Mouse (Mus musculus) heart, embryonic 13.5 days (tissue): ENCODE results near the gene Rpl32. TPM values are rescaled to one million over a fixed set of nuclear protein-coding genes. Genes with fewer than 3 reads are reported as not detected.
A peak's percentile ranks its signal among the peaks of the same experiment; 100 is the strongest.

Source experiments
- ATAC-seq: fragments of 200-750 bp; cut with Nextera tagmentation; 2 replicates; pipeline ENCODE4 v1.8.0; 2017; ENCODE audit warnings: moderate TSS enrichment; ENCODE audit not compliant: insufficient number of reproducible peaks, low FRiP score, low TSS enrichment; ENCODE audit errors: extremely low read depth
- H3K27ac ChIP-seq: fragments of 300-500 bp; sonication (generic); replicated peaks from 2 replicates; pipeline ENCODE4 v1.5.1; 2015; ENCODE audit warnings: moderate library complexity, mild to moderate bottlenecking, inconsistent platforms
- H3K27me3 ChIP-seq: fragments of 300-500 bp; sonication (generic); replicated peaks from 2 replicates; pipeline ENCODE4 v1.6.1; 2015; ENCODE audit warnings: mild to moderate bottlenecking, inconsistent platforms
- H3K36me3 ChIP-seq: fragments of 300-500 bp; sonication (generic); 2 replicates; pipeline ENCODE4 v1.6.1; 2015; ENCODE audit warnings: mild to moderate bottlenecking, inconsistent platforms
- H3K4me1 ChIP-seq: fragments of 300-500 bp; sonication (generic); 2 replicates; pipeline ENCODE4 v1.6.1; 2015; ENCODE audit warnings: inconsistent platforms
- H3K4me2 ChIP-seq: fragments of 300-500 bp; sonication (generic); 2 replicates; pipeline ENCODE4 v1.6.1; 2015; ENCODE audit warnings: inconsistent platforms, mild to moderate bottlenecking, moderate library complexity
- H3K4me3 ChIP-seq: fragments of 300-500 bp; sonication (generic); 2 replicates; pipeline ENCODE4 v1.5.1; 2015; ENCODE audit warnings: moderate library complexity, mild to moderate bottlenecking, inconsistent platforms
- H3K9ac ChIP-seq: fragments of 300-500 bp; sonication (generic); 2 replicates; pipeline ENCODE4 v1.6.1; 2015; ENCODE audit warnings: inconsistent platforms, mild to moderate bottlenecking, moderate library complexity
- H3K9me3 ChIP-seq: fragments of 300-500 bp; sonication (generic); 2 replicates; pipeline ENCODE4 v1.6.1; 2016; ENCODE audit warnings: inconsistent platforms
- WGBS: fragments of 180-500 bp; shearing (Covaris S2); methylation state at CpG from one replicate; pipeline ENCODE4 v1.1.7; 2015; ENCODE audit warnings: mixed read lengths; 5-methylcytosine and 5-hydroxymethylcytosine counted together
- polyA plus RNA-seq: library from polyadenylated mRNA; unstranded; fragments of >200 nt; fragmentation: Nextera tagmentation; extraction: Ambion mirVana; gene quantifications from 2 replicates; pipeline ENCODE4 v1.2.1, GENCODE M21; 2015

The Rpl32 gene
- polyA plus RNA-seq, 1 experiment from 2014 or later = 1,371 TPM

DNA sequence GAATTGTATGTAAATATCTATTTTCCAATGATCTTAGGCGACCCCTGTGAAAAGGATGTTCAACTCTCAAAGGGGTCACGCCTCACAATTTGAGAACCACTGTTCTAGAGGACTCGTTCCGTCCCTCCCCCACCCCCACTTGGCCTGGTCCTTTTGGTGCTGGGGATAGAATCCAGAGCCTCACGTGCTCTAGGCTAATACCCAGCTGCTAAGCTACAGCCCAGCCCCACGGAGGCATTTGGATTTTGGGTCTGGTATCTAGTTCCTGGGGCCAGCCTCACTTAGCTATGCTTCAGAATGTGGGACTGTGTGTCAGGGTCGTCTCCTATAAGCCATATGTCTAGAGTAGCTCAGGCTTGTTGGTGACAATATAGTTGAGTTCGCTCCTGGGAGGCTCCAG lies 3.1 kb upstream of the Rpl32 start:
- H3K36me3 ChIP-seq = peaks cover 9% of the 10 kb centered on the region
- H3K4me3 ChIP-seq = no peak overlapping the region
- no peaks in the 10 kb centered on the region for H3K27me3 ChIP-seq
- peaks cover 23% of the 10 kb centered on the region for H3K4me1 ChIP-seq
- no peak overlapping the region for H3K27ac ChIP-seq
- H3K4me2 ChIP-seq = no peak overlapping the region
- no peaks in the 10 kb centered on the region for H3K9me3 ChIP-seq
- no peak for ATAC-seq
- WGBS = 58% methylated on average over 8 of the region's 8 CpGs
- H3K9ac ChIP-seq = no peak overlapping the region

DNA sequence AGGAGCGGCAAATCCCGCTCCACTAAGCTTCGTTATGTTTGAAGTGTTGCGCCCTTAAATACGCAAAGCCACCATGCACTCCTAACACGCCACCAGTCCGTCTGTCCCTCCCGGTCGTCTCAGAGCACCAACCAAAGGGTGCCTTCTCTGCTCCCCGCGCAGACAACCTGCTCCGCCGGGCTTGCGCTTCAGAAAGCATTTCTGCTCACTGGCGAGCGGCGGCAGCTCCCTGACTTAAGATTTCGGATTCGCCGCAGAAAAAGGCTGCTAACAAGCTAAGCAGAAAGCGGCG lies 405 bp downstream of the Rpl32 start:
- no peaks in the 10 kb centered on the region for H3K27me3 ChIP-seq
- H3K4me1 ChIP-seq = peaks cover 30% of the 10 kb centered on the region
- peak overlapping the region; percentile 73 for H3K4me2 ChIP-seq
- peak overlapping the region; percentile 98 for H3K9ac ChIP-seq
- H3K4me3 ChIP-seq = peak overlapping the region; percentile 90
- peaks cover 44% of the 10 kb centered on the region for H3K36me3 ChIP-seq
- H3K27ac ChIP-seq = peak overlapping the region; percentile 96
- under 1% methylated on average over 22 of the region's 22 CpGs for WGBS
- H3K9me3 ChIP-seq = no peaks in the 10 kb centered on the region
- ATAC-seq = no peak

DNA sequence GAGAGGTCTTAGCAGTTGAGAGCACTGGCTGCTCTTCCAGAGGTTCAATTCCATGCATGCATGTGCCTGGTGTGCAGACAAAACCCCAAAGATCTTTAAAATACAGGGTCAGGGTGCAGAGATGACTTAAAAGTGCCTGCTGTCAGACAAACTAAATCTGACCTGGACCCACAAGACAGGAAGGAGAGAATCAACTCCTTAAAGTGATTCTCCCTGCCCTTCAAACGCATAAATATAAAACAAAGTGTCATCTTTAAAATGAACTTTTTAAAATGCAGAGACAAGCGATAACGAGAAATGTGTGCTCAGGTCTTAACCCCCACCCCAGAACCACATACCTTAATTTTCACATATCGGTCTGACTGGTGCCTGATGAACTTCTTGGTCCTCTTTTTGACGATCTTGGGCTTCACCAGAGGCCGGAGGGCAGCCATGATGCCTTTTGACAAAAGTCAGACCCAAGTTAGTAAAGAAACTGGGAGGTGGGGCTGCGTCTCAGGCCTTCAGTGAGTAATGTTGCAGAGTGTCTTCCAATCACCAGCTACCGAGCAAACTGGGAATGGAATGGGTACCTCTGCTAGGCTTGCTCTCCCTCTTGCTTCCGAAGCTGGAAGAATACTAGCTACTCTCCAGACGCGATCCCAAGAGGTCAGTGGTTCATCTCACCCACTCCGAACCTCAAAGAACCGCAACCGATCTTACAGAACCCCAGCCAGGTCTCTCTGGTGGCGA lies 917 bp downstream of the Rpl32 start:
- Histone ChIP-seq H3K36me3 (peaks cover 49% of the 10 kb centered on the region), H3K9me3 (no peaks in the 10 kb centered on the region), H3K27me3 (no peaks in the 10 kb centered on the region), H3K9ac (peak overlapping the region; percentile 98), H3K27ac (peak overlapping the region; percentile 96), H3K4me1 (peaks cover 30% of the 10 kb centered on the region), H3K4me3 (peak overlapping the region; percentile 90), H3K4me2 (peak overlapping the region; percentile 73)
- 2% methylated on average over 15 of the region's 15 CpGs for WGBS
- no peak for ATAC-seq

DNA sequence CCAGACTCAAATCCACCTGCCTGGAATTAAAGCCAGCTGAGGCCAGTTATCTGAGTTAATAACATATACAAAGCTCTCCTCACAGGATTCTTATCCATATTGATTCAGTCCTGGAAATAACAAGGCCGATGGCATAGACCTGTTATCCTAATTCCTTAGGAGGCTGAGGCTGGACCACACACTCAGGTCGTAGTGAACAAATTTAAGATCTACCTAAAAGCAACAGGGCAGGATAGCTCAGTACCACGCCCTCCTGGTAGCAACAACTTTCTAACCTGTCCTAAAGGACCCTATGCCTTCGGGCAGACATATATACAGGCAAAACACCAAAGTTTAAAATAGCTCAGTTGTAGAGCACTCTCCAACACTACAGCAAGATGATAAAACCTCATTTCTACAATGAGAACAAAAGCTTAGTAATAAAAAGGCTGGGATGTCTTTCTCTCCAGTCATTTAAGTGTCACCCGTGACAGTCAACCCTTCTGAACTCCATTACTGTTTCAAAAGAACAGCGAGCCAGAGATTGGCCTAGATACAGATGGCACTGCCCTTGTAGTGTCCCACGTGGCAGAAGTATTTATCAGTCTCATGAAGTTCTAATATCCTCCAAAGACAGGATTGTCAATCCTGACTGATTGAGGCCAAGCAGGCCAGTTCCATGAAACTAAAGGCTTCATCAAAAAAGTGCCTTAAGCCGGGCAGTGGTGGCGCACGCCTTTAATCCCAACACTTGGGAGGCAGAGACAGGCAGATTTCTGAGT lies 3.9 kb downstream of the Rpl32 start:
- no peak overlapping the region for H3K4me3 ChIP-seq
- peaks cover 30% of the 10 kb centered on the region for H3K4me1 ChIP-seq
- ATAC-seq = no peak
- H3K27me3 ChIP-seq = no peaks in the 10 kb centered on the region
- H3K4me2 ChIP-seq = no peak overlapping the region
- H3K9ac ChIP-seq = no peak overlapping the region
- no peaks in the 10 kb centered on the region for H3K9me3 ChIP-seq
- WGBS = 63% methylated on average over 10 of the region's 10 CpGs
- H3K36me3 ChIP-seq = peaks cover 78% of the 10 kb centered on the region
- H3K27ac ChIP-seq = no peak overlapping the region

DNA sequence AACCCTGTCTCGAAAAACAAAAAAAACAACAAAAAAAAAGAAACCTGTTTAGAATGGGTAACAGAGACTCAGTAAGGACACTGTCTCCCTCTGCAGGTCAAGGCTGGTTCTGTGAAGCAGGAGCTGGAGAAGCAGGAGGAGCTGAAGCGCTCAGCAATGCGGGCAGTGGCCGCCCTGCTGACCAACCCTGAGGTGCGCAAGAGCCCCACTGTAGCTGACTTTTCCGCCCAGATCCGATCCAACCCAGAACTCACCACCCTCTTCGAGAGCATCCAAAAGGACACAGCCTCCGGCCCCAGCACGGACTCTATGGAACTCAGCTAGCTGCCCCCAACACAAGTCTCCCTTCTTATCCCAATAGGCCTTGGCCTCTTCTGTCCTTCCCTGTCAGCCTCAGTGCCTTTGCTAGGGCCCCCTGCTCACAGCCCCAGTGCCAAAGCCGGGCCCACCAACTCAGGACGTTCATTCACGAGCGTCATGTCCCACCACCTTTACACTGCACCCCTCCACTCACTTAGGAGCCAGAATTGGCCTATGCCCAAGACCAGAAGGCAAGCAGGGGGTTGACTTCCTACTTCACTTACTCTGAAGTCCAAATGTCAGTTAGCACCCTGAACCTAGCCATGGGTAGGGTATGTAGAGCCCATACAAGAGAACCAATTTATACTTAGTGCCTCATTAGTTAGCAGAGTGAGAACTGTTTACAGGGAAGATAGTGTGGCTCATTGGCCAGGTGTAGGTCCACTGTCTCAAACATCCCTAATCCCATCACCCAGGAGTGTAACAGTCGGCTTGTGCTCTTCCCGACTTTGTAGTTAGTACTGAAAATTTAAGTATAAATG lies 4.8 kb downstream of the Rpl32 start:
- Histone ChIP-seq H3K4me3 (no peak overlapping the region), H3K27ac (no peak overlapping the region), H3K9ac (no peak overlapping the region), H3K27me3 (no peaks in the 10 kb centered on the region), H3K4me2 (no peak overlapping the region), H3K9me3 (no peaks in the 10 kb centered on the region), H3K4me1 (peaks cover 30% of the 10 kb centered on the region), H3K36me3 (peaks cover 87% of the 10 kb centered on the region)
- no peak for ATAC-seq
- 41% methylated on average over 16 of the region's 16 CpGs for WGBS

DNA sequence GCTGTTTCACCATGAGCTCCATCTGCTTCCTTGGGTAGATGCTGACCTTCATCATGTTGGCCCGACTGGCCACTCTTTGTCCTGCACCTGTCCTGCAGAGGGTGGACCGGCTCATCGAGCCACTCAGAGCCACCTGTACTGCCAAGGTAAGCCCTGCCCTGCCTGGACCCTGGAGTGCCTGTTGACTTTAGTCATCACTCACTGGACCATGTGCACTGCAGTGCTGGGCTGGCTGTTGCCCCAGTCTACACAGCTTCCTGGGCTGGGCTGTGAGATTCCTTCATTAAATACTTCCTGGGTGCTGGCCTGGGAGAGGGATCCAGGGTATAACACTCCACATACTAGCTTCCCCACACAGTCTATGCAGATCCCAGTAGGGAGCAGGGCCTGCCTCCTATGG lies 6.7 kb downstream of the Rpl32 start:
- H3K9me3 ChIP-seq = no peaks in the 10 kb centered on the region
- no peak overlapping the region for H3K4me3 ChIP-seq
- WGBS = 96% methylated on average over 3 of the region's 3 CpGs
- no peak overlapping the region for H3K9ac ChIP-seq
- H3K36me3 ChIP-seq = peaks cover 99% of the 10 kb centered on the region
- peaks cover 20% of the 10 kb centered on the region for H3K4me1 ChIP-seq
- H3K4me2 ChIP-seq = no peak overlapping the region
- H3K27ac ChIP-seq = no peak overlapping the region
- H3K27me3 ChIP-seq = no peaks in the 10 kb centered on the region
- ATAC-seq = no peak

DNA sequence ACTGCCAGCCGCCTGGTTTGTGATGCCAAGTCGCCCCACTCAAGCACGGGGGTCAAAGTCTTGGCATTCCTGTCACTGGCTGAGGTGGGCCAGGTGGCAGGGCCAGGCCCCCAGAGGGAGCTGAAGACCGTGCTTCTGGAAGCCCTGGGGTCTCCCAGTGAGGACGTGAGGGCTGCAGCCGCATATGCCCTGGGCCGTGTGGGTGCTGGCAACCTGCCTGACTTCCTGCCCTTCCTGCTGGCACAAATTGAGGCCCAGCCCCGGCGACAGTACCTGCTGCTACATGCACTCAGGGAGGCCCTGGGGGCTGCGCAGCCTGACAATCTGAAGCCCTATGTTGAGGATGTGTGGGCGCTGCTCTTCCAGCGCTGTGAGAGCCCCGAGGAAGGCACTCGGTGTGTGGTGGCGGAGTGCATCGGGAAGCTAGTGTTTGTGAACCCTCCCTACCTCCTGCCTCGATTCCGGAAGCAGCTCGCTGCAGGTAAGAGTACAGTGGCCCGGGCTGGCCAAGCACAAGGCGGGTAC lies 15.8 kb downstream of the Rpl32 start:
- ATAC-seq = no peak
- Histone ChIP-seq H3K9ac (0 out of 2 replicates have a peak overlapping the region, but pooled peaks have one; percentile 28), H3K27ac (no peak overlapping the region), H3K27me3 (no peaks in the 10 kb centered on the region), H3K4me1 (peaks cover 18% of the 10 kb centered on the region), H3K9me3 (no peaks in the 10 kb centered on the region), H3K4me2 (no peak overlapping the region), H3K36me3 (peaks cover 100% of the 10 kb centered on the region), H3K4me3 (no peak overlapping the region)
- WGBS = 86% methylated on average over 21 of the region's 21 CpGs

DNA sequence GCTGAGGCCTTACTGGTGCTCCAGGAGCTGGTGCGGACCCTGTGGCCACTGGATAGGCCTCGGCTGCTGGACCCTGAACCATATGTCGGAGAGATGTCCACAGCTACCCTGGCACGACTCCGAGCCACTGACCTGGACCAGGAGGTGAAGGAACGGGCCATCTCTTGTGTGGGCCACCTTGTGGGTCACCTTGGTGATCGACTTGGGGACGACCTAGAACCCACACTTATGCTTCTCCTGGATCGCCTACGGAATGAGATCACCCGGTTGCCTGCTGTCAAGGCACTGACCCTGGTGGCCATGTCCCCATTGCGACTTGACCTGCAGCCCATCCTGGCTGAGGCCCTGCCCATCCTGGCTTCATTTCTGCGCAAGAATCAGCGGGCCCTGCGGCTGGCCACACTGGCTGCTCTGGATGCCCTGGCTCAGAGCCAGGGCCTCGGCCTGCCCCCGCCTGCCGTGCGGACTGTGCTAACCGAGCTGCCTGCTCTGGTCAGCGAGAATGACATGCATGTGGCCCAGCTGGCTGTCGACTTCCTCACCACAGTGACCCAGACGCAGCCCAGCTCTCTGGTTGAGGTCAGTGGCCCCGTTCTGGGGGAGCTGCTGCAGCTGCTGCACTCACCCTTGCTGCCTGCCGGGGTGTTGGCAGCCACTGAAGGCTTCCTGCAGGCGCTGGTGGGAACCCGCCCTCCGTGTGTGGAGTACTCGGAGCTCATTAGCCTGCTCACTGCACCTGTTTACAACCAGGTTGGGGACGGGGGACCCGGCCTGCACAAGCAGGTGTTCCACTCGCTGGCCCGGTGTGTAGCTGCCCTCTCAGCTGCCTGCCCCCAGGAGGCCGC lies 16.5 kb downstream of the Rpl32 start:
- 64% methylated on average over 34 of the region's 34 CpGs for WGBS
- no peaks in the 10 kb centered on the region for H3K9me3 ChIP-seq
- H3K27ac ChIP-seq = no peak overlapping the region
- no peak overlapping the region for H3K4me2 ChIP-seq
- 0 out of 2 replicates have a peak, but pooled peaks have one; percentile 19 for ATAC-seq
- no peak overlapping the region for H3K4me3 ChIP-seq
- H3K9ac ChIP-seq = no peak overlapping the region
- no peaks in the 10 kb centered on the region for H3K27me3 ChIP-seq
- H3K36me3 ChIP-seq = peaks cover 100% of the 10 kb centered on the region
- H3K4me1 ChIP-seq = peaks cover 18% of the 10 kb centered on the region

DNA sequence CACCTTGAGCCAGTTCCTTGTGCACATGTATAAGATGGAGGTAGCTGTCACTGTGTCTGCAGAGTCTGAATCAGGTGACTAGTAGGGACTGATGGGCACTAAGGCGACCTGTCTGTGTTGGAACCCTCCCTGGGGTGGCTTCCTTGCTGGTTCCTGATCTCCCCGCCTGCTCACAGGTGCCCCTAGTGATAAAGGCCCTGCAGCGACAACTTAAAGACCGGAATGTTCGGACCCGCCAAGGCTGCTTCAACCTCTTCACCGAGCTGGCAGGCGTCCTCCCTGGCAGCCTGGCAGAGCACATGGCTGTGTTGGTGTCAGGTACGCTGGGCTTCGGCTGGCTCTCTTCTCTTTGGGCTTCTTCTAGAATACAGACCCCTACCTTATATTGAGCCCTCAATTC lies 17.5 kb downstream of the Rpl32 start:
- Histone ChIP-seq H3K9ac (no peak overlapping the region; the same call in 1 of the 2 replicates), H3K4me2 (no peak overlapping the region), H3K4me1 (peaks cover 18% of the 10 kb centered on the region), H3K36me3 (peaks cover 100% of the 10 kb centered on the region), H3K27me3 (no peaks in the 10 kb centered on the region), H3K27ac (no peak overlapping the region), H3K4me3 (no peak overlapping the region), H3K9me3 (no peaks in the 10 kb centered on the region)
- 76% methylated on average over 10 of the region's 10 CpGs for WGBS
- ATAC-seq = no peak

DNA sequence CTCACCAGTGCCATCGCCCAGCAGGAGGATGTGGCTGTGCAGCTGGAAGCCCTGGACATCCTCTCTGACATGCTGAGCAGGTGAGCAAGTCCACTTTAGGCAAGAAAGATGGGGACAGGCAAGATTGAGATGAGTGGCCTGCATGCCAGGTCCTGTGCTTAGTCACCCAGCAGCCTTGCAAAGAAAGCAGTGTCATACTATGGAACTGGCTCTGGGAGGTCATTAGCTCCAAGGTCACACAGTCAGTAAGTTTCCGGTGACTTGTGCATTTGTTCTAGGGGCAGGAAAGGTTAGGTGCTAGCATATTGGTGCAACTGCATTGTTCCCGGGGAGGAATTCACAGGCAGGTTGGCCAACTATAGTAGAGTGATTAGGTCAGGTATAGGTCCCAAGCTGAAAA lies 25.8 kb downstream of the Rpl32 start:
- H3K27ac ChIP-seq = no peak overlapping the region
- 80% methylated on average over 3 of the region's 3 CpGs for WGBS
- no peak overlapping the region for H3K4me2 ChIP-seq
- H3K36me3 ChIP-seq = peaks cover 97% of the 10 kb centered on the region
- peaks cover 15% of the 10 kb centered on the region for H3K4me1 ChIP-seq
- H3K4me3 ChIP-seq = no peak overlapping the region
- H3K9me3 ChIP-seq = no peaks in the 10 kb centered on the region
- ATAC-seq = no peak
- peak overlapping the region; percentile 2; the same call in 1 of the 2 replicates for H3K9ac ChIP-seq
- H3K27me3 ChIP-seq = no peaks in the 10 kb centered on the region
